Mouse (Mus musculus) testis, adult 2 months (tissue): ENCODE data around the gene Krtap7-1.

Experiments used
- CTCF ChIP-seq: fragments of 200-500 bp; IDR thresholded peaks from 2 replicates; pipeline ENCODE4 v1.5.1; 2012; ENCODE audit warnings: low read depth, mild to moderate bottlenecking, inconsistent platforms, low read length, moderate library complexity; ENCODE audit not compliant: control insufficient read depth, insufficient read depth, insufficient replicate concordance
- POLR2A ChIP-seq: fragments of 200-500 bp; IDR thresholded peaks from 2 replicates; pipeline ENCODE4 v1.6.1; 2012; ENCODE audit warnings: low read depth, mild to moderate bottlenecking, inconsistent platforms, low read length, moderate library complexity; ENCODE audit not compliant: control insufficient read depth

DNA sequence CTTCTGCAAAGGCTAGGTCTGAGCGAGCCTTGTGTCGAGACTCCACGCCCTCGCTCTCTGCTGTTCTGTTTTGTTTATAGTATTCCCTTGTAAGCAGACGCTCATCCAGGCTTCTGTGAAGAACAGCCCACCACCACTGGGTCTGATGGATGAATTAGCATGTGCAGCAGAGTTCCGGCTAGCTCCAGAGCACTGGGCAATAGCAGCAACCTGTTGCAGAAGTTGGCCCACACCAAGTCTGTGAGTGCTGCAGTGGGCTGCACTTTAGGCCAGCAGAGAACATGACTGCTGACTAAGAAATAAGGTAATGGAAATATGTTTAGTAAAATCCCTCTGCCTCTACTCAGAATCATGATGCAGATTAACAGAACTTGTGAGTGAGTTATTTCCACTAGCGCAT, 21.7 kb upstream of the Krtap7-1 start:
- TF ChIP-seq CTCF, result no peak
- no peak for TF ChIP-seq POLR2A
